Mouse (Mus musculus) central nervous system, embryonic 14 days (tissue): Measurements from ENCODE around the gene Faap100. TPM values are rescaled to one million over a fixed set of nuclear protein-coding genes. Genes with fewer than 3 reads are reported as not detected.

Experiments
- polyA plus RNA-seq: library from polyadenylated mRNA; depleted of rRNA; stranded (reverse); fragments of >200 nt; gene quantifications from 2 replicates; pipeline ENCODE4 v1.2.3, GENCODE M21; 2012; rRNA removed

The Faap100 gene
- 84.8 and 87.8 TPM in 2 replicates for polyA plus RNA-seq

DNA sequence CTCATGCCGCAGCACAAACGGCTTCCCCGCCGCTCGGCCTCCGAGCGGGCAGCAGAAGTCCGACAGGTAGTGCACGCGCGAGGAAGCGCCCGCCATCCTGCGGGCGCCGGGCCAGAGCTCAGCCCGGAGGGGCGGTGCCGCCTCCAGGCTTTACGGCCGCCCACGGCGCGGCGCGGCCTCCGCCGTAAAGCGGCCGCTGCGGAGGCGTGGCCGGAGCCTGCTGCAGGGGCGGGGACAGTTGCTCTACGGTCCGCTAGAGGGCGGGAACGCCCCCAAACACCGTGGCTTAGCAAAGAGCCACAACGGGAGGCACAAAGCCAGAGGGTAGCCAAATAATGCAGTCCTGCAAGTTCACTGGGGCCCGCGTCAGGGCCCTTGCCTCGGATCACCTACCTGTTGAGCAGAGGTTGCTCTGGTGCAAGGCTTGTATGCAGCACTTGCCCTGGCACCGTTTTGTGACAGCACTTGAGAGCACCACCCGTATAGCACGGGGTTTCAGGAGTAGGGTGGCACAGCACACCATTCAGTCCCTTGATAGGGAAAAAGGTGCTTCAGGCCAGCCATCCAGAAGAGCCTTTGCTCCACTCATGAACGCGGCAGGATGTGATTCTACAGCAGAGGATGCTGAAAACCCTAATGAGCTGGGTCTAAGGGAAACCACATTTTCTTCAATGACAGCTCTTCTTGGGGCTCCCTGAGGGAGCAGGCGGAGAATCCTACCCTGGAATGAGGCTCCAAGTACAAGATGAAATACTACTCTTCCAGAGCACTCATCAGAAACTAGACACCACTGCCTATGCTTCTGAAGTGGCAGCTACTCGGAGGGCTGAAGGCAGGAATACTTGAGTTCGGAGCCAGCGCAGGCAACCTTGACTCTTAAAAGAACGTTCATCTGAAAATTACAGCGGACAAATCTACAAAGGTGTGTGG is at the start of gene Faap100:
Faap100 (minus strand) TSS at position 154 of the 930 bp plus-strand sequence.

DNA sequence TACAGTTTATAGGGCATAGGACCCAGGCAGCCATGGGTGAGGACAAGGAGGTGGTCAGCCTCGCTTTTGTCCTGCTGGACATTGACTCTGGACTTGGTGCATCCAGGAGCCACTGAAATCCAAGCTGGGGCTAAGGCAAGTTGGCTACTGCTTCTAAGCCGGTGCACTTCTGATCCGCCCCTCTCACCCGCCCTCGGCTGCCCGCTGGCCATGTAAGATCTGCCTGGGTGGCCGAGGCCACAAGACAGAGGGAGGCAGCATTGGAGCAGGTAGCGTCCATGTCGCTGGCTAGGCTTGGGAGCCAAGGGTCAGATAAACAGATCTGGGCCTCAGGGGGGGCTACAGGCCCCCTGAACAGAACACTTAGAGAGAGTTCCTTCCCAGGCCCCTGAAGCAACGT is 17.3 kb downstream of the Faap100 start, which contains the start of gene Fscn2:
Fscn2 (plus strand) TSS at position 240 of the 400 bp plus-strand sequence.

DNA sequence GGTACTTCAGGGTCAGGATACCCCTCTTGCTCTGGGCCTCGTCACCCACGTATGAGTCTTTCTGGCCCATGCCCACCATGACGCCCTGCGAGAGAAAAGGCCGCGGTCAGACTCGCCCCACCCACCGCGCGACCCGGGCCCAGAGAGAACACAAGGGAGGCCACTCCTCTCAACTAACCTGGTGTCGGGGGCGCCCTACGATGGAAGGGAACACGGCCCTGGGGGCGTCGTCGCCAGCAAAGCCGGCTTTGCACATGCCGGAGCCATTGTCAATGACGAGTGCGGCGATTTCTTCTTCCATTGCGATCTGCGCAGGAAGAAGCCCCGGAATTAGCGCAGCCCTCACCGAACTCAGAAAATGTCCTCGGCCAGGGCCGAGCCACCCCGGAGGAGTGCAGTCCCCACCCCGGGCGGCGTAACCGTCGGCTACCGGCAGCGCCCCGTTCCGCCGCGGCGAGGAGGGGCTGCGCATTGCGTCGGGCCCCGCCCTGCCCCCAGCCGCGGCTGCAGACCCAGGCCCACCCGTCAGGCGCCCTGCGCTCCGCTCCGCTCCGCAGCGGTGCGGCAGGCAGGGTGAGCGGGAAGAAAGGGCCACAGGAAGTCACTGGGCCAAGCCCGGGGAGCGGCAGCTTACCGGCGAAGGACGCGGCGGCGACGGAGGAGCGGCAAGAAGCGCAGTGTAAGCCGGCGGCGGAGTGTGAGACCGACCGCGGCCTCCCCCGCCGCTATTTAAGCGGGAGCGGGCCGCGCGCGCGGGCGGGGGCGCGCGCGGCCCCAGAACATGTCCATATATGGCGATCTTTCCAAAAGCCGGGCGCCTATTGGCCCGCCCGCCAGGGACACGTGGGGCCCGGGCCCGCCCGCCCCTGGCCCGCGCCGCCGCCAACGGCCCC is 30.5 kb downstream of the Faap100 start, which contains the start of gene Actg1:
Actg1 (minus strand) TSS at position 752 of the 893 bp plus-strand sequence.

Other genes with a start within 250 kb of the Faap100 start
- 104 TPM in 2 replicates for gene Slc38a10, start 227.4 kb downstream of the Faap100 start, polyA plus RNA-seq
- gene Bahcc1, start 145.8 kb downstream of the Faap100 start, polyA plus RNA-seq: 35.0 and 36.9 TPM in 2 replicates
- 1,737 and 2,132 TPM in 2 replicates for gene Actg1, start 30.2 kb downstream of the Faap100 start, polyA plus RNA-seq
- gene Fscn2, start 17.2 kb downstream of the Faap100 start, polyA plus RNA-seq: 0.54 and 0.64 TPM in 2 replicates
- gene Nploc4, start 58.9 kb upstream of the Faap100 start, polyA plus RNA-seq: 49.9 and 50.5 TPM in 2 replicates
- gene Tspan10, start 63.9 kb upstream of the Faap100 start, polyA plus RNA-seq: 0.14 TPM in 1 of 2 replicates, not detected in the other
- 0.29 and 0.44 TPM in 2 replicates for gene Pde6g, start 74.7 kb upstream of the Faap100 start, polyA plus RNA-seq
- gene Oxld1, start 79.3 kb upstream of the Faap100 start, polyA plus RNA-seq: 8.3 and 9.0 TPM in 2 replicates
- 34.1 and 34.7 TPM in 2 replicates for gene Ccdc137, start 79.4 kb upstream of the Faap100 start, polyA plus RNA-seq
- 40.3 and 40.8 TPM in 2 replicates for gene Arl16, start 88.8 kb upstream of the Faap100 start, polyA plus RNA-seq
- 101 and 106 TPM in 2 replicates for gene Mrpl12, start 105.8 kb upstream of the Faap100 start, polyA plus RNA-seq
- 42.9 and 47.1 TPM in 2 replicates for gene Slc25a10, start 113.1 kb upstream of the Faap100 start, polyA plus RNA-seq
- 0.25 and 1.1 TPM in 2 replicates for gene Gcgr, start 151.9 kb upstream of the Faap100 start, polyA plus RNA-seq
- gene Mcrip1, start 171.0 kb upstream of the Faap100 start, polyA plus RNA-seq: 208 and 216 TPM in 2 replicates
- gene Ppp1r27, start 172.4 kb upstream of the Faap100 start, polyA plus RNA-seq: 0.59 TPM in 1 of 2 replicates, not detected in the other
- gene P4hb, start 194.5 kb upstream of the Faap100 start, polyA plus RNA-seq: 209 and 309 TPM in 2 replicates
- 455 and 517 TPM in 2 replicates for gene Arhgdia, start 202.9 kb upstream of the Faap100 start, polyA plus RNA-seq
- 136 and 151 TPM in 2 replicates for gene Alyref, start 219.6 kb upstream of the Faap100 start, polyA plus RNA-seq
- gene Anapc11, start 219.7 kb upstream of the Faap100 start, polyA plus RNA-seq: 168 and 170 TPM in 2 replicates
- 0.73 and 1.2 TPM in 2 replicates for gene Npb, start 229.7 kb upstream of the Faap100 start, polyA plus RNA-seq
- gene Pcyt2, start 239.2 kb upstream of the Faap100 start, polyA plus RNA-seq: 272 and 279 TPM in 2 replicates
- gene Sirt7, start 246.5 kb upstream of the Faap100 start, polyA plus RNA-seq: 74.5 and 74.8 TPM in 2 replicates